Mouse (Mus musculus) bone marrow macrophage, adult 2 months (primary cell): ENCODE data around the gene Fktn. TPM values are rescaled to one million over a fixed set of nuclear protein-coding genes. Genes with fewer than 3 reads are reported as not detected.
A peak's percentile ranks its signal among the peaks of the same experiment; 100 is the strongest.

Source experiments
- H3K27ac ChIP-seq: 2 replicates; pipeline ENCODE4 v1.5.1; 2012; ENCODE audit warnings: low read depth, low read length; ENCODE audit not compliant: insufficient read depth
- H3K4me1 ChIP-seq: 2 replicates; pipeline ENCODE4 v1.6.1; 2012; ENCODE audit warnings: low read length; ENCODE audit not compliant: control insufficient read depth, insufficient read depth
- H3K4me3 ChIP-seq: 2 replicates; pipeline ENCODE4 v1.5.1; 2012; ENCODE audit warnings: mild to moderate bottlenecking, low read length, moderate library complexity; ENCODE audit not compliant: insufficient read depth
- CTCF ChIP-seq: IDR thresholded peaks from 2 replicates; pipeline ENCODE4 v1.5.1; 2012; ENCODE audit warnings: low read depth, mild to moderate bottlenecking, low read length, moderate library complexity
- POLR2A ChIP-seq: IDR thresholded peaks from 2 replicates; pipeline ENCODE4 v1.6.1; 2012; ENCODE audit warnings: mild to moderate bottlenecking, low read depth, low read length, borderline replicate concordance
- polyA plus RNA-seq: library from polyadenylated mRNA; stranded (reverse); fragments of >200 nt; gene quantifications from 2 replicates; pipeline ENCODE4 v1.2.4, GENCODE M21; 2012; ENCODE audit not compliant: missing spikeins, insufficient read depth, insufficient read length

The Fktn gene
- polyA plus RNA-seq, 1 experiment, result 4.2 TPM

- Histone ChIP-seq H3K4me1 (peaks cover 28% of the 10 kb centered on the region), H3K27ac (no peak overlapping the region), H3K4me3 (no peak overlapping the region)
- TF ChIP-seq POLR2A (no peak), CTCF (no peak)
These were observed 111.0 kb downstream of the Fktn start for GRCm38 (mm10) chr4:53824831-53825230.

- TF ChIP-seq CTCF (no peak), POLR2A (no peak)
- Histone ChIP-seq H3K4me3 (peak within 1 kb of the TSS; percentile 95), H3K4me1 (peaks cover 34% of the 10 kb centered on the region), H3K27ac (peak within 1 kb of the TSS; percentile 86)
These were observed 112.2 kb downstream of the Fktn start, which contains the start of gene Tmem38b for GRCm38 (mm10) chr4:53825821-53826605. Gene Tmem38b, plus strand, starts transcription at chr4:53826045.

GRCm38 (mm10) chr4:53826641-53827248, 112.9 kb downstream of the Fktn start:
- Histone ChIP-seq H3K4me3 (peak overlapping the region; percentile 95), H3K4me1 (peaks cover 36% of the 10 kb centered on the region), H3K27ac (peak overlapping the region; percentile 86)
- TF ChIP-seq CTCF (no peak), POLR2A (no peak)

Other genes with a start within 250 kb of the Fktn start
- gene Fsd1l, start 82.5 kb upstream of the Fktn start, polyA plus RNA-seq, result 3.8 and 4.1 TPM in 2 replicates
- 1.8 and 2.9 TPM in 2 replicates for gene Tal2, start 65.7 kb downstream of the Fktn start, polyA plus RNA-seq
- gene Tmem38b, start 112.0 kb downstream of the Fktn start, polyA plus RNA-seq, result 77.8 and 77.9 TPM in 2 replicates